Mouse (Mus musculus): ENCODE results near the gene Ppp6r1.

The Ppp6r1 gene

DNA sequence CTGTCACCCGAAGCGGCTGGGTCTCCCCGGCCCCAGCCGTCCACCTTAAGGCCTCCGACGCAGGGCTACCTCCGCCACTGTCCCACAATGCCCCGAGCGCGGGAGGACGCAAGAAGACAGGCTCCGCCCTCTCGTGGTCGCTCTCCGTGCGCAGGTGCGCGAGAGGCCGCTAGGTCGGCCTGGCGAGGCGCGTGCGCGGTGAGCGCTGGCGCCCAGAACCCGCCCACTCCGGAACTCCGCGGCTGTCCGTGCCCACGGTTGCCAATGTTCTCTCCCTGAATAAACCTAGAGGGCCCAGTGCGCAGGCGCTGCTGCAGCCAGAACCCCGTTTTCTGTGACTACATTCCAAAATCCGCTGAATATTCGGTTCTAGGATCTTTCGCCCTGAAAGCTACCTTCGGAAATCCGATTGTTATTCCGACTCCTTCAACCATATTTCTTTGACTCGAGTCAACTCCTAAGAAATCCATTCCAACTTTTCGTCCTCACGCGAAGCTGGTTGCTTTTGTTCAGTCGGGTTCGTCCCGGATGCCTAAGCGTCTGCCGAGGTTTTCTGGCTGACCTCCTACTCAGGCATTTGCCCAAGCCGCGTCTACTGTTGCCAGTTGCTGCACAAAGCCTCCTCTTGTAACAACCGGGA is at the start of gene Ppp6r1:
TSS of gene Ppp6r1 (minus strand) at position 108 of the 640 bp plus-strand sequence.
- peak; percentile 94 to 98 for DNase-seq

- peak; percentile 47 to 59 for DNase-seq
These were observed 46.3 kb upstream of the Ppp6r1 start for GRCm38 (mm10) chr7:4705098-4705497.

GRCm38 (mm10) chr7:4703195-4703594 is 44.4 kb upstream of the Ppp6r1 start:
- no peak for DNase-seq

DNA sequence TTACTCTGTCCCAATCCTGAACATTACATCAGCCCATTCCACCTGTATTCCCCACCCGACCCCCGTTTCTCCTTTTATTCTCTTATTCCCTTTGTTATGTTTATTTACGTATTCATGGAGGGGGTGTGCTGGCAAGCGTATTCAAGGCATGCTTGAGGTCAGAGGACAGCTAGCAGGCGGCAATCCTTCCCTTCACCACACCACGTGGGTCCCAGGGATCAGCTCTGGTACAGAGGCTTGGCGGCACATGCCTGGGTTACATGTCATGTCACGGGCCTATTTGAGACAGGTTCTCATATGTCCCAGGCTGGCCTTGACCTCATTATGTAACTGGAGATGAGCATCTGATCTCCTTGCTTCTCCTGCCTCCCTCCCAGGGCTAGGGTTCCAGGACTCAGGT is 43.5 kb upstream of the Ppp6r1 start:
- DNase-seq: no peak

DNA sequence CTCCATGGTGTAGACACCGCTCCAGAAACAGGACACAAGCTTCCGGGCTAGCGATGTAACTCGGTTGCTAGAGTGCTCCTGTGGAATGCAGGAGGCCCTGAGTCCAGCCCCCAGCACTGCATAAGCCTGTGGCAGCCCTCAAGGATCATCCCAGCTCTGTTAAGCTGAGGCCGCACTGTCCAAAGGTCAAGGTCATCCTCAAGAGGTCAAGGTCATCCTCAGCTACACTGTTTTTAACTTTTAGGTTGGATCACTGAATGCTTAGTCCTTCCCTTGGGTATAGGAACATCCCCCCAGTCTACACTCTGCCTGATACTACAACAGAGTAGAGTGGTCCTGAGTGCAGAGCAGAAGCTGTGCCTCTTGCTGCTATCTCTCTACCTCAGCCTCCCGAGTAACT is 34.2 kb upstream of the Ppp6r1 start:
- DNase-seq: no peak

DNA sequence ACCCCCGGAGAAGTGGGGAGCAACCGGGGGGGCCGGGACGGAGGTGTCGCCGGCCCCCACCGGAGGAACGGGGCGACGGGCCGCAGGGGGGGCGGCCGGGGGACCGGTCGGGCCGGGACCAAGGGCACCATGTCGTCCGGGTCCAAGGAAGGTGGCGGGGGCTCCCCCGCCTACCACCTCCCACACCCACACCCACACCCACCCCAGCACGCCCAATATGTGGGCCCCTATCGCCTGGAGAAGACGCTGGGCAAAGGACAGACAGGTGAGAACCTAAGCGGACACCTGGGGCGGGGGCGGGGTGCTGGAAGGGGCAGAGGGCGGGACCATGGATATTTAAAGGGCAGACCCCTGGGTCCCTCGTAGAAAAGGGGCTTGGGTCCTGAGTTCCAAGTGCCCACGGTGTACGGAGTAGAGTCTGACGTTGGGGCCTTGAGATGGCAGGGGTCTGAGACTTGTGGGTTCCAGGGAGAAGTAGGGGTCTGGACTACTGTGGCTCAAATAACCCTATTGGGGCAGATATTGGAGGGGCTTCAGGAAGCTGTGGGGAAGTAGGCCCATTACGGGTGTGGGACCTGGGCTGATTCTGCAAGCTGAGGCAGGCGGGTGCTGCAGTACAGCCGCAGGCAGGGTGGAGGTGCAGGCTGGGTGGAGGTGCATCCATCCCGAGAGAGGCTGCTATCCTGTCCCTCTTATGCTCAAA is 32.3 kb upstream of the Ppp6r1 start:
- peak; percentile 45 to 47 for DNase-seq

GRCm38 (mm10) chr7:4690387-4690786 is 31.6 kb upstream of the Ppp6r1 start, which contains the start of gene Brsk1:
Gene Brsk1 (plus strand): TSS chr7:4690604.
- peak; percentile 81 to 90 for DNase-seq

DNA sequence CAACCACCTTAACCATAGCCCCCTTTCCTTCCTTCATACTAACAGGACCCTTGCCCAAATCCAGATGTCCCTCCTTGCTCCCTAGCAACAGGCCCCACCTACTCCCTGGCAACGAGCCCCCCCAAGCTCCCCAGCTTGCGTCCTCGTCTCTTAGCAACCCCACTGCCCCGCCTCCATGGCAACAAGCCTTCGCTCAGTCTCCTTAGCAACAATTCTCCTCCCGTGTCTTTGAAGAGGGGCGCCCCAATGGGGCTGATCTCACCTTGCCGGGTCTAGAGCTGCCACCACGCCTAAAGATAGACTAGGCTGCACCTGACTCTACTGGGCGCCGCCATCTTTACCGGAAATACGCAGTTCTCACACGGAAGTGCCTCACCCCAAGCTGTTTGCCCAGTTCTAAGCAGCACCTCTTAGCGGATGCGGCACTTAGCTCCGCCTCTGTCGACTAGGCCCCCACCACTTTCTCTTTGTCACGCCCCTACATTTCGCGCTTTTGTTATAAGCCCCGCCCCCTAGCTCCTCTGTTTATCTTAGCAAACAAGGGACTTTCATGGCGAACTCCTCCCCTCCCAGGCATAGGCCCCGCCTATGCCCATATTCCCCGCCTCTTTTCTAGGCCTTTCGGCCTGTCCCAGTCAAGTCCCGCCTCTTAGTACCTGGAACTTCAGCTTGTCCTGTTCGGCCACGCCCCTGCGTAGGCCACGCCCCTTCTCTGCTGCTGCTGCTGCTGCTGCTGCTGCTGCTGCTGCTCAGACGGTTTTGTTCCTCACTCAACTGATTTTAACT is 26.0 kb upstream of the Ppp6r1 start, which contains the start of gene Hspbp1:
TSS of gene Hspbp1 (minus strand) at position 437 of the 786 bp plus-strand sequence.
- DNase-seq: peak; percentile 86 to 88

- DNase-seq: no peak
These were observed 25.4 kb upstream of the Ppp6r1 start for GRCm38 (mm10) chr7:4684203-4684602.

GRCm38 (mm10) chr7:4683307-4683706 is 24.5 kb upstream of the Ppp6r1 start:
- no peak for DNase-seq

DNA sequence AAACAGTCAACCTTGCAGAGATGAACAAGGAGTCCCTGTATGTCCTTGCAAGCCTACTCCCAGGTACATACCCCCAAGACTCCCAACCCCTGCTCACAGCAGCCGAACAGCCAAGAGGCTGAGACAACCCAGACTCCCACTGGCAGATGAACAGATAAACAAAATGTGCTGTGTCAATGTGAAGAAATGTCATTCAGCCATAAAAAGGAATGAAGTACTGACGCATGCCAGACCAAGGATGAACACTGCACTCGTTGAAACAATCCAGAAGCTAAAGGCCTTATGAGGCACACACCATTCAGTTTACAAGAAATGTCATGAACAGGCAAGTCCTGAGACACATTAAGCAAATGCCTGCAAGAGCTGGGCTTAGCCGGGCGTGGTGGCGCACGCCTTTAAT is 16.4 kb upstream of the Ppp6r1 start:
- DNase-seq: no peak

GRCm38 (mm10) chr7:4674114-4674731 is 15.4 kb upstream of the Ppp6r1 start:
- DNase-seq: no peak

DNA sequence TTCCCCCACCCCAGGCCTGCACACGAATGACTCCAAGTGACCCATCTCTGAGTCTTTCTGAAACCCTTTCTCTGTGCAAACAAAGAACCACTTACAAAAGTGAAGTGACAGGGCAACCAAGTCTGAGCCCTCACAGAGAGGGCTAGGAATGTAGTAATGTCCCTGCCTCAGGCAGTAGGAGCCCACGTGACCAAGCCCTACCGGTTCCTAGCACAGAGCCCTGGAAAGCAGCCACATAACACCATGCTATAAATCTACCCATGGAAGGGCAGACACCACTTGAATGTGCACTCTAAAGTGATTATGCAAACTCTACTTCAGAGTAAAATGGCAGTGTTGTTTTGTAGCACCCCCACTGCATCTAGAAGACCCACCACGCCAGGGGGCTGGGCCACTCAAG is 13.1 kb upstream of the Ppp6r1 start:
- DNase-seq: no peak

DNA sequence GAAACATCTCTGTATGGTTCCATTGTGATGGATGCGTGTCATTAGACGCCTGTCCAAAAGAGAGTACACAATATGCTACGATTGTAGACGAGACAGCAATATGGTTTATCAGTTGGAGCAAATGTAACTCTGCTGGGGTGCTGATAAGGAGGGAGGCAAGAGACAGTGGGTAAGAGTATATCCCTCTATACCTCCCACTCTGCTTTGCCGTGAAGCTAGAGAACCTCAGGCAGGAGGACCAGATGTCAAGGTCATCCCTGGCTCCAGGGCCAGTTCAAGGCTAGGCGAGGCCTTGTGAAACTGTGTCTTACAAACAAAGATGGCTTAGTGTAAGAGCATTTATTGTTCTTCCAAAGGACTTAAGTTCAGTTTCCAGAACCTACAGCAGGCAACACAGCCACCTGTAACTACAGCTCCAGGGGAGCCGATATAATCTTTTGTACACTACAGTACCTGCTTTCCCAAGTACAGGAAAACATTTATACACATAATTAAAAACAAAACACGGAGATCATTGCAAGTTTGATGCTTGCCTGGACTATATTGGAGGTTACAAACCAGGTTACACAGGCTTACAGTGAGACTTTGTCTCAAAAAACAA is 11.9 kb upstream of the Ppp6r1 start:
- no peak for DNase-seq

DNA sequence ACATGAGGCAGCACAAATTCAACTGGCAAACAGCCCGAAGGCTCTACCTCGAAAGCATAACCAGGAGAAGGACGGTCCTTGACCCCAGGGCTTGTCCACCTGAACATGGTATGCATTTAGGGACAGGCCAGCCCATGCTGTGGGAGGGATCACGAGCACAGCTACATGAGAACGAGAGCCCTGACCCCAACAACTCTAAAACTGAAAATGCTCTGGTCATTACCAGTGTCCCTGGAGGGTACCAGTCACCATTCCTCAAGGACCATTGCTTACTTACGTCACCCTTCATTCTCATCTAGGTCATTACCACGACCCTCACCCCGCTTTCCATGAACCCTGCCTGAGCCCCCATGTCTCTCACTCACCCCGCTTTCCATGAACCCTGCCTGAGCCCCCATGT is 10.3 kb upstream of the Ppp6r1 start:
- DNase-seq: no peak

DNA sequence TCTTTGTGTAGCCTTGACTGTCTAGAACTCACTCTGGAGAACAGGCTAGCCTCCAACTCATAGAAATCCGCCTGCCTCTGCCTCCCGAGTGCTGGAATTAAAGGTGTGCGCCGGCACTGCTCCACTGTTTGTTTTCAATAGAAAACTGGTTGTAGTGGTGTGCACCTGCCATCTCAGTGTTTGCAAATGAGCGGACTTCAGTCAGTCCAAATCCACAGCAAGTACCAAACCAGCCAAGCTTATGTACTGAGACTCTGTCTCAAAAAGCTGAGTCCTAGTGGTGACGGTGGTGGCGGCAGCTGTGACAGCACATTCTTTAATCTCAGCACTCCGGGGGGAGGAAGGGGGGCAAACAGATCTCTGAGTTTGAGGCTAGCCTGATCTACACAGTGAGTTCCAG is 9.7 kb upstream of the Ppp6r1 start:
- DNase-seq: no peak

- DNase-seq: no peak
These were observed 8.1 kb upstream of the Ppp6r1 start for GRCm38 (mm10) chr7:4666871-4667270.

DNA sequence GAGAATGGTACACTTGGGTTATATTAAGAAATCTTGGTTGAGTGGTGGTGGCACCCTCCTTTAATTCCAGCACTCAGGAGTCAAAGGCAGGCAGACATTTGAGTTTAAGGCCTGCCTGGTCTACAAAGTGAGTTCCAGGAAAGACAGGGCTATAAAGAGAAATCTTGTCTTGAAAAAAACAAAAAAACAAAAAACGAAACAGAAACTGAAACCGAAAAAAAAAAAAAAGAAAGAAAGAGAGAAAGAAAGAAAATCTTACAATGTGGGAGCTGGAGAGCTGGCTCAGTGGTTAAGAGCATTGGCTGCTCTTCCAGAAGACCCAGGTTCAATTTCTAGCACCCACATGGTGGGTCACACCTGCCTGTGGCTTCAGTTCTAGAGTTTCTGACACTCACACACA is 4.9 kb upstream of the Ppp6r1 start:
- DNase-seq: no peak

DNA sequence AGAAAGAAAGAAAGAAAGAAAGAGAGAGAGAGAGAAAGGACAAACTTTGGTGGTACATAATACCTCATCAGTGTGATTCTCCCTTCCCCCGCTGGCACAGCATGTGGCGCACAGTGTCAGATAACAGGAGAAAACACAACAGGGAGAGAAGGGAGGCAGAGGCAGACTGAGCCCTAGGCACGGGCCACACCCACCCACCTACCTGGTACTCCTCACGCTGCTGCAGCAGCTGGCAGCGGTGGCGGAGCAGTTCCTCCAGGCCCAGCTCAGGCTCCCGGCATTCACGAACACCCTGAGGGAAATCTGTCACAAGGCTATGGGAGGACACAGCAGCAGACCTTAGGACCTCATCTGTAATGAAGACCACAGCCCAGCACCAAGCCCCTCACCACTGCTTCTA is 4.4 kb upstream of the Ppp6r1 start:
- no peak for DNase-seq

GRCm38 (mm10) chr7:4659911-4660443 is 1.2 kb upstream of the Ppp6r1 start:
- no peak for DNase-seq

DNA sequence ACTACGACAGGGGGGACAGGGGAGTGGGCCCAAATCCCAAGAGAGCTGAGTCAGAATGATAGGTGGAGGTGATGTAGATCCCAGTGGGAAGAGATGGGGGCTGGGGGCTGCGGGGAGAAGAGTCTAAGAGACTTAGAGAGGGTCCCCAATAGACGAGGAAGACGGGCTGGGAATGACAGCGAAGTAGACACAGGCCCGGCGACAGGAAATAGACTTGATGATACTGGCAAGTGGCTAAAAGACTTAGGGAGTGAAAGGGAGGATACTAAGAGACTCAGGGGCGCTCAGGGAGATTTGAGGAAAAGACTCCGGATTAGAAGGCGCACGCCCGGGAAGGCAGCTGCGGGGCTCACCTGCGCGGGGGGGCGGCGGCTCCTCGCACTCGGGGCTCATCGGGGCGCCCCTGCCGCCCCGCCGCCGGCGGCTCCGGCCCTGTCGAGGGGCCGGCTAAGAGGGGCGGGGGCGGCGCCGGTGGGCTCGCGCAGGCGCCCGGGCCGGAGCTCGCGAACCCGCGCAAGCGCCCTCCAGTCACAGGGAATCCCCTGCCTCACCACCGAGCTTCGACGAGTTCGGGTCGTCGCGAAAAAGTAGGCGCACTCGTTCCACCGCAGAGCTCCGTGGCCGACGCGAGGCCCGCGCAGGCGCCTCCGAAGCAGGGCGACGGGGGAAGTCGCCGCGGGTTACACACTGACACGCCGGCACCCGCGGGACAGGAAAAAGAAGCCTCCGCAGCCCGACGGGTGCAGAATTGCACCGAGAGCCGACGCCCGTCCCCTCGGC is 501 bp downstream of the Ppp6r1 start:
- peak; percentile 19 to 38 for DNase-seq

Measured in cerebellum, postnatal 36 days (tissue).